ENCODE assay signal across 1 mouse cellular context in the genomic region with DNA sequence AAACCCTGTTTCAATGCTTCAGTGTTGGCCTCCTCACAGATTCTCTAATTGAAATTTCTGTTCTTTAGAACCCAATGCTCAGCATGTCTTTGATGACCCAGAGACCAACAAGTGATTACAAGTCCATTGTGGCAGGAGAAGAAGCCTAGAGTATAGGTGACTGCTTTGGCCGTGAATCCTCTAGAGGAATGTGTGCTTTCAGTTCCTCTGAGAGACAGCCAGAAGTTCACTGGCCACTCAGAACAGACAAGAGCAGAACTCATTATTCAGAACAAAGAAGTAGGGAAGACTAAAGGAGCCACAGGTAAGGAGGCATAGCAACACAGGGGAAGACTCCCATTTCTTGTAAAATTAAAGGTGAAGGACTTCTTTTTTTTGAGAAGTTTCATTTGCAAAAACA.
TF ChIP-seq lines count a peak whose summit lies in the region.

No protein-coding gene starts in this region.

TF ChIP-seq in CH12.LX, 34 proteins besides CTCF, POLR2A, EP300 and RAD21 (continued from another document):
- TF ChIP-seq ZC3H11A (IDR thresholded peaks at IDR 0.05; ENCODE audit: low read depth, low read length) (no peak), HCFC1 (IDR thresholded peaks at IDR 0.05; ENCODE audit: low read depth, low read length) (no peak), JUN (IDR thresholded peaks at IDR 0.05; ENCODE audit: insufficient read depth, low read depth, low read length) (no peak), IRF4 (IDR thresholded peaks at IDR 0.05; ENCODE audit: low read depth, low read length) (peak; percentile 92), ZMIZ1 (IDR thresholded peaks at IDR 0.05; ENCODE audit: low read depth, low read length) (no peak), MAFK (IDR thresholded peaks at IDR 0.05; ENCODE audit: insufficient replicate concordance, low read length) (no peak), POLR2AphosphoS2 (IDR thresholded peaks at IDR 0.05; ENCODE audit: low read depth, low read length) (no peak), ZNF384 (IDR thresholded peaks at IDR 0.05; ENCODE audit: low read depth, low read length) (no peak), KAT2A (IDR thresholded peaks at IDR 0.05; ENCODE audit: insufficient replicate concordance, low read length) (no peak), RCOR1 (conservative IDR thresholded peaks at IDR 0.05; ENCODE audit: low read depth, low read length) (peak; percentile 74; the same call in 1 of the 2 replicates), MAZ (IDR thresholded peaks at IDR 0.05; ENCODE audit: low read depth, low read length) (no peak), SIN3A (IDR thresholded peaks at IDR 0.05; ENCODE audit: low read length) (no peak), MAX (IDR thresholded peaks at IDR 0.05; ENCODE audit: low read length) (no peak), JUND (conservative IDR thresholded peaks at IDR 0.05; ENCODE audit: low read depth, low read length) (no peak)
TF ChIP-seq in CH12.LX: peak in this region for 3.
